Mouse (Mus musculus) liver, adult 2 months (tissue): ENCODE results near the gene Irf7. TPM values are rescaled to one million over a fixed set of nuclear protein-coding genes. Genes with fewer than 3 reads are reported as not detected.
A peak's percentile ranks its signal among the peaks of the same experiment; 100 is the strongest.

Experiments
- DNase-seq: peaks from one replicate; pipeline ENCODE4 v3.0.0-alpha.2; 2011; ENCODE audit warnings: low read depth, low spot score; ENCODE audit errors: extremely low read depth
- H3K27ac ChIP-seq: fragments of 200-500 bp; replicated peaks from 2 replicates; pipeline ENCODE4 v1.5.1; 2012; ENCODE audit warnings: low read depth, mild to moderate bottlenecking, control low read depth, inconsistent platforms, low read length; ENCODE audit not compliant: insufficient read depth
- H3K27me3 ChIP-seq: fragments of 200-500 bp; 2 replicates; pipeline ENCODE4 v1.6.1; 2012; ENCODE audit warnings: mild to moderate bottlenecking, moderate library complexity, low read length, inconsistent platforms; ENCODE audit not compliant: control insufficient read depth, insufficient read depth
- H3K36me3 ChIP-seq: fragments of 200-500 bp; 2 replicates; pipeline ENCODE4 v1.6.1; 2012; ENCODE audit warnings: low read length, inconsistent platforms; ENCODE audit not compliant: control insufficient read depth, insufficient read depth
- H3K4me1 ChIP-seq: fragments of 200-500 bp; 2 replicates; pipeline ENCODE4 v1.6.1; 2011; ENCODE audit warnings: low read length; ENCODE audit not compliant: control insufficient read depth, insufficient read depth
- H3K4me3 ChIP-seq: fragments of 200-500 bp; 2 replicates; pipeline ENCODE4 v1.5.1; 2011; ENCODE audit warnings: low read depth, mild to moderate bottlenecking, control low read depth, low read length, moderate library complexity; ENCODE audit not compliant: insufficient read depth
- H3K79me2 ChIP-seq: fragments of 200-500 bp; 2 replicates; pipeline ENCODE4 v1.6.1; 2012; ENCODE audit warnings: inconsistent platforms, mild to moderate bottlenecking, low read length, moderate library complexity; ENCODE audit not compliant: control insufficient read depth, insufficient read depth
- H3K9ac ChIP-seq: fragments of 200-500 bp; 2 replicates; pipeline ENCODE4 v1.6.1; 2012; ENCODE audit warnings: low read depth, mild to moderate bottlenecking, control low read depth, inconsistent platforms, low read length
- CTCF ChIP-seq: fragments of 200-500 bp; IDR thresholded peaks from 2 replicates; pipeline ENCODE4 v1.5.1; 2011; ENCODE audit warnings: low read depth, low read length, control low read depth
- POLR2A ChIP-seq: fragments of 200-500 bp; IDR thresholded peaks from 2 replicates; pipeline ENCODE4 v1.6.1; 2011; ENCODE audit warnings: low read length, control low read depth; ENCODE audit not compliant: insufficient read depth; ENCODE audit errors: extremely low read depth
- WGBS: fragments of 180-500 bp; shearing (Covaris S2); methylation state at CpG from one replicate; pipeline ENCODE4 v1.1.7; 2018; 5-methylcytosine and 5-hydroxymethylcytosine counted together
- polyA plus RNA-seq: library from polyadenylated mRNA; depleted of rRNA; stranded (reverse); fragments of >200 nt; gene quantifications from 2 replicates; pipeline ENCODE4 v1.2.3, GENCODE M21; 2012
- total RNA-seq: library from RNA; depleted of rRNA; stranded (reverse); fragments of >200 nt; gene quantifications from 2 replicates; pipeline ENCODE4 v1.2.3, GENCODE M21; 2014

The Irf7 gene
- total and polyA plus RNA-seq, 2 experiments: 32.2 to 102 TPM

DNA sequence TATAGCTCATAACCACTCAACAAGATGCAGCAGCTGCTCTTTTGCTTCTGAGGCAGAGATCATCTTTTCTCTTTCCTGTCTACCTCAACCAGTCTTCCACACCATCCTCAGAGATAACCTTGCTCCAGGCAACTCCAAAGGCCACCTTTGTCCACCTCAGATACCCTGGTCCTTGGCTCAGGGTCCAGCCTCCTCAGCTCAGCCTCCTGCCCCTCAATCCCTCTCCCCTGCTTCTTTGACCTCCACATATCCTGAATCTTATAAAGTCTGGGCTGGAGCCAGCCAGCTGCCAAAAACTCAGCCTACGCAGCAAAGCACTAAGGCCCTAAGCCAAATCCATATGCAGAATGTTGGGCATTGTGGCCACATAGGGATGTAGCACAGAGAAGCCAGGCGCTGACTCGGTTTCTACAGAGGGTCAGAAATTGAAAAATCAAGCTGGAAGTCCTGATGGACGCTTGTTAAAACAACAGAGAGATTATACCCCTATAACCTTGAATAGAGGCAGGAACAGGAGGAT lies 43.5 kb downstream of the Irf7 start:
- TF ChIP-seq CTCF (no peak), POLR2A (no peak)
- no peaks in the 10 kb centered on the region for H3K36me3 ChIP-seq
- H3K4me1 ChIP-seq: peaks cover 6% of the 10 kb centered on the region
- H3K79me2 ChIP-seq: no peaks in the 10 kb centered on the region
- H3K4me3 ChIP-seq: no peak overlapping the region
- H3K27me3 ChIP-seq: no peaks in the 10 kb centered on the region
- H3K9ac ChIP-seq: no peak overlapping the region
- no peak for DNase-seq
- 89% methylated on average over 4 of the region's 4 CpGs for WGBS
- H3K27ac ChIP-seq: no peak overlapping the region

DNA sequence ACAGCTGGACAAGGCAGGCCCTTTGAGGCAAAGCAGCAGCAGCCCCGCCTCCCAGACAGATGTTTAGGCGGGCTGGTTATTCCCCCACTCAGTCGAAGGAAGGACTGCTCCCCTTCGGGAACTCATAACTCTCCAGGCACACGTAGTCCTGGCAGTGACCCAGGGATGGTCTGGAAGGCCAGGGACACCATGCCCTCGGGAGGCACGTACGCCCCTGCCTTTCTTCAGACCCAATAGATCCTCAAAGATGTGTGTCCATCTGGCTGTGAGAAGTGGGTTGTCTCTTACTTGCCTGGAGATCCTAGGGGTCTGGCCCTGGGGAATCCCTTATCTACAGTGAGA lies 44.2 kb downstream of the Irf7 start:
- peaks cover 12% of the 10 kb centered on the region for H3K4me1 ChIP-seq
- WGBS: 8% methylated on average over 8 of the region's 8 CpGs
- H3K9ac ChIP-seq: peak overlapping the region; percentile 14; the same call in 1 of the 2 replicates
- no peak overlapping the region for H3K27ac ChIP-seq
- no peaks in the 10 kb centered on the region for H3K27me3 ChIP-seq
- H3K36me3 ChIP-seq: no peaks in the 10 kb centered on the region
- H3K4me3 ChIP-seq: peak overlapping the region; percentile 19
- no peak for TF ChIP-seq POLR2A
- no peak for TF ChIP-seq CTCF
- DNase-seq: no peak
- H3K79me2 ChIP-seq: peaks cover 7% of the 10 kb centered on the region; the same call in 1 of the 2 replicates

DNA sequence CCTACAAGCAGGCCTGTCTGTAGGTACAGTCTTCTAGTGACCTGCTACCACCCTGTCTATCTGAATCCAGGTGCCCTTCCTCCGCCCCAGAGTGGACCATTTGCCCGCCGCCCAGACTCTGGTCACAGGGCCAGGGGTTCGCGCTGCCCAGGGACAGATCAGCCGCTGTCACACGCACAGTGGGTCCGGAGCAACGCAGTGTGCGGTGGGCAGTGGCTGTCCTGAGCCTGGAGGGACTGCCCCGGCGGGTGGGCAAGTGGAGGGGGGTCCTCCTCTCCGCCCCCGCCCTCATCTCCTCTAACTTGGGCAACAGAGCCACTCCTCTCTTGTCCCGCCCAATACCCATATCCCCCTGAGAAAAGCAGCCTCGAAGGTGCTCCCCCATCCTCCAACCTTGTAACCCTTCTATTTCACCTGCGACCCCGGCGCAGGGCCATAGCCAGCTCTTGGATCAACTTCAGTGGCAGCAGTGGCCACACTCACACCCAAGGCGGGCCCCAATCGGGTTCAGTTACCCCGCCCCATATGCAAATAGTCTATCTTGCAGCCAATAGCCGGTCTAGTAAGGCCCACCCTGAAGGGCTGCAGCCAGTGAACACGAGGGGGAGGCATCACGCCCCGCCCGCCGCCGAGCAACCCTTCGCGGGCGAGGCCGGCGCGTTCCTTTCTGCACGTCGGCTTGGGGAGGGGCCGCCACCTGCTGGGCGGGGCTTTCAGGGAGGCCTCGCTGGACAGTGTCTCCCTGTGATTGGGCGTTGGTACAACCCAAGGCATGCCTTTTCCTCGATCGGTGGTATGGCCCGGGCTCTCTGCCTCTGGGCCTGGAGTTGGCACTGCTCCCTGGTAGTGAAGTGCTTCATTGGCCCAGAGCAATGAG lies 44.8 kb downstream of the Irf7 start:
- DNase-seq: peak; percentile 96

DNA sequence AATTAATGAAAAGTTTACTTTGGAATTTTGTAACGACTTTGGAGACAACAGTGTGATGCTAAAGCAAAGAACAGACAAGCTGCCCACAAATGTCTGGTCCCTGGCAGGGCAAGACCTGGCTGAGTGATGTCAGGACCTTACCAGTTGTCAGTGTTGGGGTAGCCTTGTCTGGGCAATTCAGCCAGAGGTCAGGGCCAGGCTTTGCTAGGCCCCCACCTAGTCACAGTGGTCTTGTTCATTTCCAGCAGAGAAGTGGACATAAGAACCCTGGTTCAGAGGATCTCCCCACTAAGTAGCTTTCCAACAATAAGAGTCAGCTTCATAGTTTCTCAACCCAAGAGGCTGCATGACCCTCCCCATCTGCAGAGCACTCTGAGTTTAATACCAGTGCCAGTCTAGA lies 45.9 kb downstream of the Irf7 start:
- no peak overlapping the region for H3K9ac ChIP-seq
- peaks cover 12% of the 10 kb centered on the region; the same call in 1 of the 2 replicates for H3K79me2 ChIP-seq
- no peak overlapping the region for H3K27ac ChIP-seq
- no peak overlapping the region for H3K4me3 ChIP-seq
- 41% methylated on average over 1 of the region's 1 CpGs for WGBS
- no peak for DNase-seq
- TF ChIP-seq CTCF (no peak), POLR2A (no peak)
- no peaks in the 10 kb centered on the region for H3K36me3 ChIP-seq
- H3K27me3 ChIP-seq: no peaks in the 10 kb centered on the region
- peaks cover 18% of the 10 kb centered on the region for H3K4me1 ChIP-seq

More for the DNA sequence above, 44.8 kb downstream of the Irf7 start:
- Histone ChIP-seq H3K36me3 (no peaks in the 10 kb centered on the region), H3K9ac (peak overlapping the region; percentile 63), H3K27me3 (no peaks in the 10 kb centered on the region), H3K4me1 (peaks cover 18% of the 10 kb centered on the region), H3K27ac (peak overlapping the region; percentile 71), H3K4me3 (peak overlapping the region; percentile 40), H3K79me2 (peaks cover 12% of the 10 kb centered on the region; the same call in 1 of the 2 replicates)
- WGBS: 8% methylated on average over 44 of the region's 44 CpGs
- TF ChIP-seq POLR2A: no peak
- TF ChIP-seq CTCF: no peak

DNA sequence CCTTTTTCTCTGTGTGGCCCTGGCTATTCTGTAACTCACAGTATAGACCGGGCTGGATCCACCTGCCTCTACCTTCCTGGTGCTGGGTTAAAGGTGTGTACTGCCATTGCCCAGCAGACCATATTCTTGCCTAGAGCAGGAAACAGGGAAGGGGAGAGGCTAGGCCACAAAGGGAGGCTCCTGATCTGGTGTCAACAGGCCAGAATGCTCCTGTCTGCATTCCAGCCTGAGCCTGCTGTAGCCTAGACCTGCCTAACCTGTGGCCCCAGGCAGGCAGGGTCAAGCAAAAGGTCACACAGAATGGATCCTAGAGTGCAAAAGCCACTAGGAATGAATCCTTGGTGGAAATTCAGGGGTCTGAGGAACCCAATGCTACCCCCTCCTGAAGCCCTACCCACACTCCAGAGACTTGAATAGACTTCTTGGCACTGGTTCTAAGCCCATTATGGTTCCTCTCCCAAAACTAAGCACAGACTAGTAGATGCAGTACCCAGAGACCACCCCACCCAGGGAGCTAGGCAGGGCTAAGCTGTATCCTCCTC lies 46.7 kb downstream of the Irf7 start:
- Histone ChIP-seq H3K79me2 (peaks cover 12% of the 10 kb centered on the region; the same call in 1 of the 2 replicates), H3K36me3 (no peaks in the 10 kb centered on the region), H3K4me1 (peaks cover 22% of the 10 kb centered on the region), H3K27ac (no peak overlapping the region), H3K9ac (no peak overlapping the region), H3K4me3 (no peak overlapping the region), H3K27me3 (no peaks in the 10 kb centered on the region)
- no peak for DNase-seq
- 100% methylated on average over 1 of the region's 1 CpGs for whole genome bisulfite sequencing
- no peak for TF ChIP-seq POLR2A
- no peak for TF ChIP-seq CTCF

DNA sequence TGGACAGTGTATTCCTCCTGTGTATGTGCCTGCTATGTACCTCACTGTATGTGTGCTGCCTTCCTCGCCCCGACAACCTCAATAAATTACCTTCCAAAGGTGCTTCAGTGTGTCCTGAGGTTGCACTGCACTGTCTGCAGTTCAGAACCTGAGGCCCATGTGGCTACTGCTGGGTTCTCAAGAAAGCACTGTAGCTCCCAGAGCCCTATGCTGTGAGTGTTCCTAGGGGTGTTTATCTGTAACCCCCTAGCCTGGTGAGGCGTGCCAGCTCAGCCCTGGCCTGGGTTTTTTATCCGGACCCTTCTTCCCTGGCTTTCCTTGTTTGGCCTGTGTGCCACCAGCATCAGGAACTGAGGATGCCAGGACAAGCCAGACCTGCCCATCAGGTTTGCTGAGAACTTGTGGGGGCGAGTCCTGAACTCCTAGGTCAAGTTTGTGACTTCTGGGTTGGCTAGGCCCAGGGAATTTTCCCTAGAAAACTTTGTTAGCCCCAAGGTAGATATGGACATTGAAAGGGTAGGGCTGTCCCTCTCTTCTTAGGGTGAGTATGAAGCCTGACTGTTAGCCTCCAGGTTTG lies 47.6 kb downstream of the Irf7 start:
- WGBS: 92% methylated on average over 5 of the region's 5 CpGs
- no peak for DNase-seq
- no peak overlapping the region for H3K27ac ChIP-seq

More for the DNA sequence above, 47.6 kb downstream of the Irf7 start:
- Histone ChIP-seq H3K79me2 (peaks cover 12% of the 10 kb centered on the region; the same call in 1 of the 2 replicates), H3K36me3 (no peaks in the 10 kb centered on the region), H3K9ac (no peak overlapping the region), H3K4me1 (peaks cover 22% of the 10 kb centered on the region), H3K27me3 (no peaks in the 10 kb centered on the region), H3K4me3 (no peak overlapping the region)
- TF ChIP-seq POLR2A (no peak), CTCF (no peak)
